Mouse (Mus musculus) hindbrain, embryonic 13.5 days (tissue): ENCODE measurements at regions not wholly inside any gene's neighbourhood (a gene's known extent, or its start where the extent isn't known, plus 50 kb on each side); places are given as distances from the start of the nearest gene placed in this dataset.

ENCODE experiments used
- ATAC-seq: fragments of 200-750 bp; cut with Nextera tagmentation; 2 replicates; pipeline ENCODE4 v1.8.0; 2017; ENCODE audit warnings: moderate TSS enrichment; ENCODE audit not compliant: low FRiP score
- H3K27ac ChIP-seq: fragments of 300-500 bp; sonication (generic); 2 replicates; pipeline ENCODE4 v1.5.1; 2015; ENCODE audit warnings: inconsistent platforms, mild to moderate bottlenecking, moderate library complexity
- H3K27me3 ChIP-seq: fragments of 300-500 bp; sonication (generic); 2 replicates; pipeline ENCODE4 v1.6.1; 2015; ENCODE audit warnings: mild to moderate bottlenecking, inconsistent platforms
- H3K36me3 ChIP-seq: fragments of 300-500 bp; sonication (generic); 2 replicates; pipeline ENCODE4 v1.6.1; 2015; ENCODE audit warnings: mild to moderate bottlenecking, inconsistent platforms
- H3K4me1 ChIP-seq: fragments of 300-500 bp; sonication (generic); replicated peaks from 2 replicates; pipeline ENCODE4 v1.6.1; 2015; ENCODE audit warnings: inconsistent platforms
- H3K4me2 ChIP-seq: fragments of 300-500 bp; sonication (generic); 2 replicates; pipeline ENCODE4 v1.6.1; 2015; ENCODE audit warnings: inconsistent platforms, mild to moderate bottlenecking, moderate library complexity
- H3K4me3 ChIP-seq: fragments of 300-500 bp; sonication (generic); 2 replicates; pipeline ENCODE4 v1.5.1; 2015; ENCODE audit warnings: mild to moderate bottlenecking, inconsistent platforms
- H3K9ac ChIP-seq: fragments of 300-500 bp; sonication (generic); 2 replicates; pipeline ENCODE4 v1.6.1; 2015; ENCODE audit warnings: mild to moderate bottlenecking, inconsistent platforms
- H3K9me3 ChIP-seq: fragments of 300-500 bp; sonication (generic); 2 replicates; pipeline ENCODE4 v1.6.1; 2016; ENCODE audit warnings: inconsistent platforms
- WGBS: fragments of 180-500 bp; shearing (Covaris S2); methylation state at CpG from one replicate; pipeline ENCODE4 v1.1.7; 2015; 5-methylcytosine and 5-hydroxymethylcytosine counted together

DNA sequence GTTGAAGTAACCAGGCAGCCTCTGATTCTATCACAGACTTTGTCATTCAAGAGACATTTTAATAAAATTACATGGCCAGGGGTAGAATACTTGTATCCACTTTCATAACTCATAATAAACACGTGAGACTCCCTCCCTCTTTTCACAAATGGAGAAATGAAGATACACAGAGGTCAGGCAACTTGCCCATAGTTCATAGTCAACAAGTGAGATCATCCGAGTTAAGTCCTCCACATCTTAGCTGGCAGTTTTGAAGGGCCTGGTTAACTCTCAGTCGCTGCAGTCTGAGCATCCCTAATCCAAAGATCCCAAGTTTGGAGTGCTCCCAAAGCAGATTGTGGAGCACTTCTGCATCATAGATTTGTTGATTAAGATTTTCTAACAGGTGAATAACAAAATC, 94.8 kb upstream of the Fggy start:
- no peak for ATAC-seq
- no peak overlapping the region for H3K4me2 ChIP-seq
- H3K36me3 ChIP-seq, result no peaks in the 10 kb centered on the region
- no peak overlapping the region for H3K4me3 ChIP-seq
- no peak overlapping the region for H3K27ac ChIP-seq
- H3K9me3 ChIP-seq, result no peaks in the 10 kb centered on the region
- H3K27me3 ChIP-seq, result no peaks in the 10 kb centered on the region
- H3K9ac ChIP-seq, result no peak overlapping the region
- WGBS, result 85% methylated on average over 3 of the region's 3 CpGs
- H3K4me1 ChIP-seq, result no peaks in the 10 kb centered on the region

DNA sequence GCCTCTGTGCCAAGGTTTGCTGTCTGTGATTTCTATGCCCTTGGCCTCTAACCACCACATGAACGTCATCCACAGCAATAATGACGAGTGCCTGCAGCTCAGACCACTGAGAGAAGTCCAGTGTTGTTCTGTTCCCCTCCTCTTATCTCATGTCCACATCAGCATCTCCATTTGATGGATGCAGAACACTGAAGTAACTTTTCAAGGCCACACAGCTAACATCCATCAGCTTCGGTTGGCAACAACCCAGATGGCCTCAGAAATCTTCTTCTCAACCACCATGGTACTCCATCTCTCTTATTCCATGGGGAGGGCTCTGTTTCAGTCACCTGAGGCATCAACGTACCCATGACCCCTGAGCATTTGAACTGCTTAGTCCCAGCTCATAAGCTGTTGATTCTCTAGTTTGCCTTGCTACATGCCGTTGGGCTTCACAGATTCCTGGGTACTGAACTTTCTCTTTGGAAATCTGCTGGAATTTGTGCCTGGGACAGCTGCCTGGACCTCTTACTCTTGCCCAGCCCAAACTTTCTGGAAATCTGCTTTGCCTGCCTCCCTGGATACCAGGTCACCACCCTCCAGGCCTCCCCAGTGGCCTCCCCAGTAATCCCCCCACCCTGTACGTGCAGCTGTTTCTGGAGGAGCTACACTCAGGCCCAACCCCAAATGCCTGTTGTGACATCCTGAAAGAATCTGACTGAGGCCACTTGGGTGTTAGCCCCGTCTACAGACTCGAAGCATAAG, 94.1 kb upstream of the Fggy start:
- H3K4me2 ChIP-seq, result no peak overlapping the region
- H3K4me1 ChIP-seq, result no peaks in the 10 kb centered on the region
- no peak overlapping the region for H3K4me3 ChIP-seq
- WGBS, result 84% methylated on average over 8 of the region's 8 CpGs
- no peak overlapping the region for H3K9ac ChIP-seq
- H3K36me3 ChIP-seq, result no peaks in the 10 kb centered on the region
- no peak for ATAC-seq
- no peaks in the 10 kb centered on the region for H3K27me3 ChIP-seq
- H3K27ac ChIP-seq, result no peak overlapping the region
- no peaks in the 10 kb centered on the region for H3K9me3 ChIP-seq

DNA sequence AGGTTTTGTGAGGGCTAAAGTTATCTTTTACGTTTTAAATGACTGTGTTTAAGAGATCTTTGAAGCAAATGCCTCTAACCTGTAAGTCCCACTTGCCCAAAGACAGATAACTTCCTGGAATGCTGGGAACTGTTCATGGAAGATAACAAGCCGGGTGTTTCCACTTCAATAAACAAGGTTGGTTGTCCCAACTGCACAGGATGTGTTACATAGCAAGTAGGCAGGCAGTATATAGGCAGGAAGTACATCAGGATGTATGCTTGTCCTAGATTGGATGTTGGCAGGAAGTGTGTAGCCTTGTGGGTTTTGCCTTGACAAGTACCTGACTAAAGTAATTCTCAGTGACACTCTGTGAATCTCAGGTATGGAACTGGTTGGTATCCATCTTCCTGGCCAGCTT, 90.7 kb upstream of the Fggy start:
- no peak overlapping the region for H3K27ac ChIP-seq
- H3K9me3 ChIP-seq, result no peaks in the 10 kb centered on the region
- no peaks in the 10 kb centered on the region for H3K36me3 ChIP-seq
- H3K4me1 ChIP-seq, result no peaks in the 10 kb centered on the region
- no peaks in the 10 kb centered on the region for H3K27me3 ChIP-seq
- no peak overlapping the region for H3K9ac ChIP-seq
- no peak for ATAC-seq
- 79% methylated on average over 2 of the region's 2 CpGs for WGBS
- H3K4me2 ChIP-seq, result no peak overlapping the region
- no peak overlapping the region for H3K4me3 ChIP-seq

DNA sequence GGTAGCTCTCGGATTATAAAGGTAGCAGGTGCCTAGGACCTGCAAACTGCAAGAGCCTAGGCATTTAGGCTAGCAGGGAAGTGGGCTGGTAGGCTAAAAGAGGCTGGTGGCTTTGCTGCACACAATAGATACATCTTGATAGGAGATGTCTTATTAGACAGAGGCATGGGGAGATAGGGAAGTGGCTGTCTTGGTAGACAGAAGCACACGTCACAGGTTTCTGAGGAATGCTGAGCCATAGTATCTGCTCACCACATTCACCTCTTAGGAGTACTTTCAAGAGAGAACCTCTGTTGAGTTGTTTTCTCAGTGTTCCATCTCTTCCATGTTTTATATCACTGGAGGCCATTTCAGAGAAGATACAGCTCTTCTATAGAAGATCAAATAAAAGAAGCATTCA, 89.8 kb upstream of the Fggy start:
- H3K4me2 ChIP-seq, result no peak overlapping the region
- no peaks in the 10 kb centered on the region for H3K36me3 ChIP-seq
- ATAC-seq, result no peak
- H3K9me3 ChIP-seq, result no peaks in the 10 kb centered on the region
- H3K9ac ChIP-seq, result no peak overlapping the region
- H3K27me3 ChIP-seq, result no peaks in the 10 kb centered on the region
- 88% methylated on average over 2 of the region's 2 CpGs for WGBS
- no peaks in the 10 kb centered on the region for H3K4me1 ChIP-seq
- H3K4me3 ChIP-seq, result no peak overlapping the region
- H3K27ac ChIP-seq, result no peak overlapping the region

DNA sequence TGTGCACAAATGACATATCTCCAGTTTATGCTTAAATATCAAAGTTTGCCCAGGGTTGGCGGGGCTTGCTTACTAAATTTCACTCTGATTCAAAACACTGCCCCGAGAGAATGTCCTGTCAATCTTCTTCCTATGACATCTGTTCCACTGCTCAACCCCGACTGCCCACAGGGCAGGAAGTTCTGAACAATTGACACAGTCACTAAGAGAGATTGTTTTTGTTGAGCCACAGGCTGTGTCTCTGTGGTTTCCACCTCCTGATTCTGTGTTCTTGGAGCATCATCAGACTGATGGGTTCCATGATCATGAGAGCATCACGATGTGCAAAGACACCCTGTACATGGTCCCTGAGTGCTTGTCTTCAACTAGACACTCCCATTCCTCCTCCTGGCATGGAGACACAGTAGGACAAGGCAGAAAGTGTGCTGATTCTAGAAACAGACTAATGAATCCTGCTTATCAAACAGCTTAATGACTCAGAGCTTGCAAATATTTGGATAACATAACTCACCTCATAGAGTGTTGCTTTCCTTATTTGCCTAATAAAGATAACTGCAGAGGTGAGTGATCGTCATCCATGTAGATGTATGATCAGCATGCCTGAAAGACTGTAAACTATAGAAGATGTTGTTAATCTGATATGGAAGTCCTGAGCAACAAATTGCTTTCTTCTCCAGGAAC, 82.4 kb upstream of the Fggy start:
- Histone ChIP-seq H3K9me3 (no peaks in the 10 kb centered on the region), H3K9ac (no peak overlapping the region), H3K4me3 (no peak overlapping the region), H3K4me1 (no peaks in the 10 kb centered on the region), H3K27me3 (no peaks in the 10 kb centered on the region), H3K36me3 (no peaks in the 10 kb centered on the region), H3K4me2 (no peak overlapping the region), H3K27ac (no peak overlapping the region)
- WGBS, result 67% methylated on average over 5 of the region's 5 CpGs
- no peak for ATAC-seq

DNA sequence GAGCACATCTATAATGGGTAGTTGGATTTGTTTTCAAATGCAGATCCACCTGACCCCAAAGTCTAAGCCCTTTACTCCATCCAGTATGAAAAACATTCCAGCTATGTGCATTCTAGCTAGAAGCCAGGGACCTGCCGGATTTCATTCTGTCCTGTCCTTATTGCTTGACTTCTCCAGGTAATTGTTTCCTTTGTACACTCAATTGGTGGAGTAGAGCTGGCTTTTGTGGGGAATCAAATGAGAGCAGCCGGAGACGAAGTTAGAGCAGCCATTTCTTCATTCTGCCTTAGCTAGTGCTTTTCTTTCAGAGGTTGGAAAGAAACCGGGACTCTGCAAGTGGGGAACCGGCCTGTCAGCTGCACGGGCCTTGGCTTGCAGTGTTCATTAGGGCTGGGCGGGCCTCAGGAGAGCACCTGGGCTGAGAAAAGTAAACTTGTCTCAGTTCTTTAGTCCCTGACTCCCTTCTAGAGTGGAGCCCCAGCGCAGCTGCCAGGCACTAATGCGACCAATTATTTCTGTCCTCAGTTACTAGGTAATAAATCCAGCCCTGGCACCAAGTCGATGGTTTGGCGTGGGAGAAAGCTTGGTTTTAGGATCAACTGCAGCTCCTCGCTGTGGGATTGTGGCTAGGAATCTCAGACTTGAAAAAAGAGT, 81.1 kb upstream of the Fggy start:
- no peak overlapping the region for H3K4me3 ChIP-seq
- no peaks in the 10 kb centered on the region for H3K36me3 ChIP-seq
- no peaks in the 10 kb centered on the region for H3K27me3 ChIP-seq
- no peak overlapping the region for H3K4me2 ChIP-seq
- no peak overlapping the region for H3K27ac ChIP-seq
- H3K9me3 ChIP-seq, result no peaks in the 10 kb centered on the region
- H3K9ac ChIP-seq, result no peak overlapping the region
- WGBS, result 81% methylated on average over 12 of the region's 12 CpGs
- ATAC-seq, result no peak
- no peaks in the 10 kb centered on the region for H3K4me1 ChIP-seq

DNA sequence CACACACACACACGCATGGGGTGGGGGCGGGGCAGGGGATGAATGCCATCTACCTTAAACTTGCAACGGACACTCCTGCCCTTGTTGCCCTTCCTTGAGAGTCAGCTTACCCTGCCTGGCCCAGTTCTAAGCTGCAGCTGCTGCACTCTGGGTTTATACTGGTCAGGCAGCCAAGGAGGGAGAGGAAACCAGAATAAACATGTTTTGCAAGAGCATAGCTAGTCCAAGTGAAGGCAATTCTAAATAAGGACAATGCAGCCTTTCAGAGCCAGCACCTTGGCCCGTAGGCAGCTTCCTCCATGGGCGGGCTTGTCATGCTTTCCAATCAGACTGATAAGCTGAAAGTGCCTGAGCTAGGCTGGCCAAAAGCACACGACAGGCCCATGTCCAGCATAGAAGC, 73.7 kb upstream of the Fggy start:
- 73% methylated on average over 6 of the region's 6 CpGs for WGBS

DNA sequence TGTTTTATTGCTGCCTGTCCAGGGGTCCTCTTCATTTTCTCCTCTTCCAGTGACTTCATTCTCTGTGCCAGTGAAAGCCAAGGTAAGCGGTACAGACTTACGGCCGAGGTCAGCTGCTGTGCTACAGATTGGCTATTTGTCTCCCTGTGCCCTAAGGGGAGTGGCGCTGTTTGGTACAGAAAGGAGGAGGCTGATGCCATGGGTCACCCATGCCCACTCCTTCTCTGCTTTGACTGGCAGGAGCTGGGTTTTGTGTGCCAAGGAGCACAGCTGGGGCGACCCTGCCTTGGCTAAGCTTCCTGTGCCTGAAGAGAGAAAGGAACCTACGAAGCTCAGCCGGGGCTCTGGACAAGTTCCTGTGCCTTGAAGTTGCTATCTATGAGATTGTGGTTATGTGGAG, 70.0 kb upstream of the Fggy start:
- no peak overlapping the region for H3K4me2 ChIP-seq
- no peak overlapping the region for H3K27ac ChIP-seq
- no peaks in the 10 kb centered on the region for H3K9me3 ChIP-seq
- no peaks in the 10 kb centered on the region for H3K27me3 ChIP-seq
- WGBS, result 87% methylated on average over 7 of the region's 7 CpGs
- ATAC-seq, result no peak
- H3K9ac ChIP-seq, result no peak overlapping the region
- H3K4me1 ChIP-seq, result no peaks in the 10 kb centered on the region
- no peak overlapping the region for H3K4me3 ChIP-seq
- H3K36me3 ChIP-seq, result no peaks in the 10 kb centered on the region

More for the DNA sequence above, 73.7 kb upstream of the Fggy start:
- no peaks in the 10 kb centered on the region for H3K9me3 ChIP-seq
- no peak overlapping the region for H3K27ac ChIP-seq
- no peak for ATAC-seq
- H3K4me3 ChIP-seq, result no peak overlapping the region
- H3K36me3 ChIP-seq, result no peaks in the 10 kb centered on the region
- H3K9ac ChIP-seq, result no peak overlapping the region
- no peaks in the 10 kb centered on the region for H3K27me3 ChIP-seq
- no peaks in the 10 kb centered on the region for H3K4me1 ChIP-seq
- H3K4me2 ChIP-seq, result no peak overlapping the region

DNA sequence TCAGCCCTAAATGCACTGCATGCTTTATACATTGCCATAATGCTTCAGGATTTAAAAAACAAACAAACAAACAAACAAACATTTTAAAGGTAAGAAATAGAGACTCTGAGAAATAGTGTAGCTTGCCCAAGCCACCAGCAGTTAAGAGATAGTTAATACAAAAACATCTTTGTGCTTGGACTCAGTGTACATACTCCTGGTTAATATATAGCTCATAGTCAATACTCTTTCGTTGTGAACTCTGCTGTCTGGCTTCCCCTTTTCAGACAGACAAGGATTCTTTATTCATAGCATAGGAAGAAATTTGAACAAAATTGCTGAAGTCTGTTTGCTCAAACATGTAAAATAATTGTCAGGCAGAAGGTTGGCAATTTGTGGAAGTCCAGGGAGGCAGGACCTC, 69.3 kb upstream of the Fggy start:
- H3K9ac ChIP-seq, result no peak overlapping the region
- H3K4me1 ChIP-seq, result no peaks in the 10 kb centered on the region
- ATAC-seq, result no peak
- H3K4me3 ChIP-seq, result no peak overlapping the region
- H3K9me3 ChIP-seq, result no peaks in the 10 kb centered on the region
- no peak overlapping the region for H3K27ac ChIP-seq
- H3K36me3 ChIP-seq, result no peaks in the 10 kb centered on the region
- no peak overlapping the region for H3K4me2 ChIP-seq
- 68% methylated on average over 1 of the region's 1 CpGs for WGBS
- H3K27me3 ChIP-seq, result no peaks in the 10 kb centered on the region

DNA sequence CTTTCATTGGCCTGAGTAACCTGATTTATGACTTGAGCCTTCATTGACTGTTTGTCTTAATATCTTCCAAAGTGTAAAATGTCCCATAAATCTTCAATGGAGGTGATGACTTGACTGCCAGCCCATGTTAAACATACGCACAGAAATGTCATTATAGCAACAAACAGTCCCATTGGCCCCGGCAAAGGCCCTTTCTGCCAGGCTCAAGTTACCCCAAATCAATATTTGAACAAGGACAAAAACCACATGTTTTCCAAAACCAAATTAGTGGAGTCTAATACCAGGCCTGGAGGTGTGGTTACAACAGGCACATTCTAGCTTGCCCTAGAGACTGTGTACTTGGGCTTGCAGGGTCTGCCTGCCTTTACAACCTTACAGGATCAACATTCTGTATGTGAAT, 68.2 kb upstream of the Fggy start:
- no peak for ATAC-seq
- no peaks in the 10 kb centered on the region for H3K27me3 ChIP-seq
- H3K4me2 ChIP-seq, result no peak overlapping the region
- no peaks in the 10 kb centered on the region for H3K36me3 ChIP-seq
- no peaks in the 10 kb centered on the region for H3K4me1 ChIP-seq
- 74% methylated on average over 2 of the region's 2 CpGs for WGBS
- H3K9ac ChIP-seq, result no peak overlapping the region
- no peaks in the 10 kb centered on the region for H3K9me3 ChIP-seq
- H3K4me3 ChIP-seq, result no peak overlapping the region
- no peak overlapping the region for H3K27ac ChIP-seq

DNA sequence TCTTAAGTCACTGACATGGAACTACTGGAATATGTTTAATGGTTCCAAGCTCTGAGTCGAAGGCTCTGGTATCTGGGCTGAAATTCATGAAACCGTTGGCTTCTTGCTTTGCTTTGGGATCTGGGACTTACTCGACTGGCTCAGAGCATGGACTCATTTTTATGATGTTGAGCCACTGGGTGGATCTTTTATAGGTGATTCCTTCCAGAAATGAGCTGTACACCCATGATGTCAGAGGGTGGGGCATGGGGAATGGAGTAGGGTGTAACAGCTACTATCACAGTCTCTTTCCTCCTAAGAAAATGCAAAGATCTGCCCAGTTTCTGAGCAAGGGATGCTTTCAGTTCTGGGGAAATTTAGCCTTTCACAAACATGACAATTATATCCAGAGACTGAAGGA, 57.0 kb upstream of the Fggy start:
- Histone ChIP-seq H3K27me3 (no peaks in the 10 kb centered on the region), H3K27ac (no peak overlapping the region), H3K4me2 (no peak overlapping the region), H3K36me3 (no peaks in the 10 kb centered on the region), H3K4me3 (no peak overlapping the region), H3K9me3 (no peaks in the 10 kb centered on the region), H3K9ac (no peak overlapping the region), H3K4me1 (peaks cover 4% of the 10 kb centered on the region; the same call in 1 of the 2 replicates)
- ATAC-seq, result no peak
- 95% methylated on average over 3 of the region's 3 CpGs for WGBS

DNA sequence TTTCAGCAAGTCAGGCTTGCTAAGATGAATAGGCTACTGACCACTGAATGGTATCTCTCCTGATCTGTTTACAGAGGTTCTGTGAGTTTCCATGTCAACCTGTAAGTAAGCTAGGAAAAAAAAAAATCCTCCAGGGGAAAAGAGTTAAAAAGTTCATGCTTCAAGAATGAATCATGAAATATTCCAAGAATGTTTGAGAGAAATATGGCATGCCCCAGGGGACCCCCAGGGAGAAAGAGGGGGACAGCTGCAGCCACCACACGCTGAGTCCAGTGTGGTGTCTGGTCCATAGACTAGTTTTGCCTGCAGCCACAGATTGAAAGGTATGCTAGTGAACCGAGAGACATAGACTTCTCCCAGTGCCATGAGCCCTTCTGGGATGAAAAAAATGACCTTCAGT, 56.1 kb upstream of the Fggy start:
- Histone ChIP-seq H3K4me3 (no peak overlapping the region), H3K27me3 (no peaks in the 10 kb centered on the region), H3K36me3 (no peaks in the 10 kb centered on the region), H3K4me2 (no peak overlapping the region), H3K27ac (no peak overlapping the region), H3K9ac (no peak overlapping the region), H3K9me3 (no peaks in the 10 kb centered on the region), H3K4me1 (peaks cover 4% of the 10 kb centered on the region; the same call in 1 of the 2 replicates)
- 33% methylated on average over 2 of the region's 2 CpGs for WGBS
- ATAC-seq, result no peak
